Mouse (Mus musculus) forebrain, embryonic 14.5 days (tissue): Measurements from ENCODE around the gene Wdr95. TPM values are rescaled to one million over a fixed set of nuclear protein-coding genes. Genes with fewer than 3 reads are reported as not detected.
"Not testable (repeated sequence)": the region's sequence is repeated elsewhere in the genome, so short reads cannot be mapped to it uniquely, and the experiment has no call there.

Experiments
- ATAC-seq: fragments of 200-750 bp; cut with Nextera tagmentation; 2 replicates; pipeline ENCODE4 v1.8.0; 2017; ENCODE audit warnings: mild to moderate bottlenecking, moderate library complexity
- DNase-seq: peaks from one replicate; pipeline ENCODE4 v3.0.0-alpha.2; 2015; ENCODE audit warnings: low spot score
- H3K27ac ChIP-seq: fragments of 300-500 bp; sonication (generic); 2 replicates; pipeline ENCODE4 v1.5.1; 2014; ENCODE audit warnings: low read depth, mild to moderate bottlenecking, control low read depth, low read length, moderate library complexity
- H3K27me3 ChIP-seq: fragments of 300-500 bp; sonication (generic); replicated peaks from 2 replicates; pipeline ENCODE4 v1.6.1; 2014; ENCODE audit warnings: low read length, control low read depth, mixed read lengths; ENCODE audit not compliant: control insufficient read depth, insufficient read depth
- H3K36me3 ChIP-seq: fragments of 300-500 bp; sonication (generic); 2 replicates; pipeline ENCODE4 v1.6.1; 2014; ENCODE audit warnings: low read length, control low read depth; ENCODE audit not compliant: control insufficient read depth, insufficient read depth
- H3K4me1 ChIP-seq: fragments of 300-500 bp; sonication (generic); 2 replicates; pipeline ENCODE4 v1.6.1; 2014; ENCODE audit warnings: antibody characterized with exemption, low read length, control low read depth; ENCODE audit not compliant: control insufficient read depth, insufficient read depth
- H3K4me2 ChIP-seq: fragments of 300-500 bp; sonication (generic); 2 replicates; pipeline ENCODE4 v1.6.1; 2014; ENCODE audit warnings: mild to moderate bottlenecking, control low read depth, low read length
- H3K4me3 ChIP-seq: fragments of 300-500 bp; sonication (generic); 2 replicates; pipeline ENCODE4 v1.5.1; 2014; ENCODE audit warnings: low read depth, low read length, control low read depth
- H3K9ac ChIP-seq: fragments of 300-500 bp; sonication (generic); 2 replicates; pipeline ENCODE4 v1.6.1; 2014; ENCODE audit warnings: mild to moderate bottlenecking, low read length, control low read depth, moderate library complexity
- H3K9me3 ChIP-seq: fragments of 300-500 bp; sonication (generic); replicated peaks from 2 replicates; pipeline ENCODE4 v1.6.1; 2016; ENCODE audit warnings: low read length, control low read depth, mixed read lengths; ENCODE audit not compliant: control insufficient read depth
- WGBS: fragments of 180-500 bp; shearing (Covaris S2); extraction: QIAGEN DNeasy Blood & Tissue Kit; methylation state at CpG from one replicate; pipeline ENCODE4 v1.1.7; 2014; 5-methylcytosine and 5-hydroxymethylcytosine counted together
- polyA plus RNA-seq: library from polyadenylated mRNA; unstranded; fragments of >200 nt; fragmentation: Nextera tagmentation; extraction: Ambion mirVana; gene quantifications from 2 replicates; pipeline ENCODE4 v1.2.1, GENCODE M21; 2014

The Wdr95 gene
- polyA plus RNA-seq, 1 experiment from 2014 or later: 0.69 TPM

GRCm38 (mm10) chr5:149525055-149525785 is 3.3 kb upstream of the Wdr95 start:
- Histone ChIP-seq H3K27me3 (no peaks in the 10 kb centered on the region), H3K4me2 (peak overlapping the region; percentile 37; the same call in 1 of the 2 replicates), H3K9me3 (no peaks in the 10 kb centered on the region), H3K4me1 (peaks cover 46% of the 10 kb centered on the region), H3K9ac (peak overlapping the region; percentile 38; the same call in 1 of the 2 replicates), H3K4me3 (no peak overlapping the region), H3K36me3 (no peaks in the 10 kb centered on the region), H3K27ac (peak overlapping the region; percentile 92; the same call in 1 of the 2 replicates)
- DNase-seq (peak; percentile 59), ATAC-seq (no peak)
- 46% methylated on average over 6 of the region's 6 CpGs for WGBS

DNA sequence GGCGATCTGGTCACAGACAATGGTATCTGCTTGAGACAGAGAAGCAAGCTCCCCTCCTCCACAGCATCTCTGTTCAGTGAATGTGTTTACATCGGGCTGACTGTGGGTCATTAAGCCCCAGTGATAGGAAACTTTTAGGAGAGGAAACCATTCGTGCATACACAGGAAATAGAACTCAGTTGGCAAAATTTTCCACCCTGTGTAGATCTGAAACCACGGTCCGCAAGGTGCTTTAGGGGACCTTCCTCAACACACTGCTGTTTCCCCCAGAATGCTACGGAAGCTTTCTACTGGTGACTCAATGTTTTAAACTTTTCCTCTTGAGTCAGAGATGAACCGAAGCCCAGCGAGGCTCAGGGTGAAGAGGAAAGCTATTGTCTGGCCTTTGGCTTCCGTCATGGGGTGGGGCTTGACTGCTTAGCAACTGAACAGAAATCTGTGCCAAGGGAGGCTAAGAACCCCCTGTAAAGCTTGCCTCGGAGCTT is 2.0 kb upstream of the Wdr95 start:
- no peak for ATAC-seq
- Histone ChIP-seq H3K9me3 (no peaks in the 10 kb centered on the region), H3K36me3 (no peaks in the 10 kb centered on the region), H3K27me3 (no peaks in the 10 kb centered on the region), H3K27ac (peak overlapping the region; percentile 65), H3K4me1 (peaks cover 44% of the 10 kb centered on the region), H3K4me3 (no peak overlapping the region), H3K4me2 (peak overlapping the region; percentile 4; the same call in 1 of the 2 replicates), H3K9ac (no peak overlapping the region)
- peak; percentile 87 for DNase-seq
- 30% methylated on average over 10 of the region's 10 CpGs for WGBS

DNA sequence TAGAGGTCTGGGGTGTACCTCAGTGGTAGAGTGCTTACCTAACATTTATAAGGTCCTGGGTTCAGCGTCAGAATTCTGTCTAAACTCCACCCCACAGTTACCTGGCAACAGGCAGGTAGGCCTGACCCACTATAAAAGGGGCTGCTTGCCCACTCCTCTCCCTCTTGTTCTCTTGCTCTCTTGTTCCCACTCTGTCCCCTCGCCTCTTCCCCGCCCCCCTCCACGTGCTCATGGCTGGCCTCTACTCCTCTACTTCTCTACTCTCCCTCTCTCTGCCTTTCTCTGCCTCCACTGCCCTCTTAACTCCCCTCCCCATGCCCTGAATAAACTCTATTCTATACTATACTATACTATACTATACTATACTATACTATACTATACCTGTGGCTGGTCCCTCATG is 1.2 kb upstream of the Wdr95 start:
- H3K9ac ChIP-seq, H3K36me3 ChIP-seq, H3K27me3 ChIP-seq, H3K4me3 ChIP-seq, H3K9me3 ChIP-seq, ATAC-seq, H3K4me2 ChIP-seq, DNase-seq: not testable (repeated sequence)
- Histone ChIP-seq H3K27ac (peak overlapping the region; percentile 65; the same call in 1 of the 2 replicates), H3K4me1 (peaks cover 43% of the 10 kb centered on the region)
- WGBS: 46% methylated on average over 4 of the region's 4 CpGs

- Histone ChIP-seq H3K9me3 (no peaks in the 10 kb centered on the region), H3K36me3 (no peaks in the 10 kb centered on the region), H3K4me1 (peaks cover 23% of the 10 kb centered on the region), H3K4me2 (no peak overlapping the region), H3K27me3 (no peaks in the 10 kb centered on the region), H3K9ac (no peak overlapping the region), H3K4me3 (no peak overlapping the region), H3K27ac (no peak overlapping the region)
- no peak for ATAC-seq
- 92% methylated on average over 2 of the region's 2 CpGs for WGBS
- no peak for DNase-seq
Measured at GRCm38 (mm10) chr5:149533847-149534246, 5.4 kb downstream of the Wdr95 start.

DNA sequence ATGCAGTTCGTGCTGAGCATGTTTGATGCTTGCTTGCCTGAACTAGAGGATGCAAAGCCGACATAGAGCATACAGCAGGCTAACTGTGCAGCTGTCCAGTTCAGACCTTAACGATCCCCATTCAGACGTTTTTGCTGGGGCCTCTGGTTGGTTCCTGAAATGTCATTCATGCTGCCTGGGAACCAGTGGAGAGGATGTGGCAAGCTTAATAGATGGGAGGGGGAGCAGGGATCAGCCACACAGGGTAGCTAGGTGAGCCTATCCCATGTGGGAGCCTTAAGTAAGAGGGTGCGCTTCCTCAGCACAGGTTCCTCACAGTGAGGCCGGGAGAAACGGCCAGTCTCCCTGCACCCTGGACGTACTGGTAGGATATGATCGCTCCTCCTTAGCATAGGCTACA is 7.5 kb downstream of the Wdr95 start:
- Histone ChIP-seq H3K9me3 (no peaks in the 10 kb centered on the region), H3K9ac (no peak overlapping the region; the same call in 1 of the 2 replicates), H3K27ac (no peak overlapping the region), H3K27me3 (no peaks in the 10 kb centered on the region), H3K36me3 (no peaks in the 10 kb centered on the region), H3K4me1 (peaks cover 13% of the 10 kb centered on the region), H3K4me3 (no peak overlapping the region), H3K4me2 (no peak overlapping the region)
- ATAC-seq (no peak), DNase-seq (no peak)
- 54% methylated on average over 9 of the region's 9 CpGs for WGBS

- Histone ChIP-seq H3K9me3 (no peaks in the 10 kb centered on the region), H3K4me2 (peak overlapping the region; percentile 41), H3K9ac (peak overlapping the region; percentile 46), H3K36me3 (no peaks in the 10 kb centered on the region), H3K4me3 (peak overlapping the region; percentile 10; the same call in 1 of the 2 replicates), H3K27ac (peak overlapping the region; percentile 15; the same call in 1 of the 2 replicates), H3K27me3 (no peaks in the 10 kb centered on the region), H3K4me1 (peaks cover 13% of the 10 kb centered on the region)
- WGBS: 29% methylated on average over 16 of the region's 16 CpGs
- DNase-seq (peak; percentile 77), ATAC-seq (peak; percentile 81)
Measured at GRCm38 (mm10) chr5:149537796-149538511, 9.5 kb downstream of the Wdr95 start.

DNA sequence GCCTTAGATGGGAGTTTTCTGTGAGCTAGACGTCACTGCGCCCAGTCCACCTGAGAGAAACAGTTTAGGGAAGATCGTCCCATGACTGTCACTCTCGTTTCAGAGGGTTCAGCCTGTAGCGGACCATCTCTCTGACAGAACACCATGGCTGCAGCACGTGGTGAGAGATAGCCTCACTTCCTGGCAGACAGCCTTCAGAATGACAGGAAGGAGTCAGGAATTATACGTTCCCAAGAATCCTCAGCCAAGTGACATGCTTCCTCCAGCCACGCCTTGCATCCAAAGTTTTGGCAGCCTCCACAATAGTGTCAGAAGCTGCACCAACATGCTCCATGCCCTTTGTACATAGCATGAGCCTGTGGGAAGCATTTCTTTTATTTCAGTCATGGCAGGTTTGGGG is 10.1 kb downstream of the Wdr95 start:
- no peaks in the 10 kb centered on the region for H3K9me3 ChIP-seq
- no peaks in the 10 kb centered on the region for H3K36me3 ChIP-seq
- H3K4me2 ChIP-seq: peak overlapping the region; percentile 41; the same call in 1 of the 2 replicates
- H3K4me1 ChIP-seq: peaks cover 13% of the 10 kb centered on the region
- 68% methylated on average over 8 of the region's 8 CpGs for WGBS
- H3K27me3 ChIP-seq: no peaks in the 10 kb centered on the region
- ATAC-seq (peak; percentile 37), DNase-seq (no peak)
- no peak overlapping the region for H3K4me3 ChIP-seq
- H3K9ac ChIP-seq: no peak overlapping the region
- 0 out of 2 replicates have a peak overlapping the region, but pooled peaks have one; percentile 11 for H3K27ac ChIP-seq

DNA sequence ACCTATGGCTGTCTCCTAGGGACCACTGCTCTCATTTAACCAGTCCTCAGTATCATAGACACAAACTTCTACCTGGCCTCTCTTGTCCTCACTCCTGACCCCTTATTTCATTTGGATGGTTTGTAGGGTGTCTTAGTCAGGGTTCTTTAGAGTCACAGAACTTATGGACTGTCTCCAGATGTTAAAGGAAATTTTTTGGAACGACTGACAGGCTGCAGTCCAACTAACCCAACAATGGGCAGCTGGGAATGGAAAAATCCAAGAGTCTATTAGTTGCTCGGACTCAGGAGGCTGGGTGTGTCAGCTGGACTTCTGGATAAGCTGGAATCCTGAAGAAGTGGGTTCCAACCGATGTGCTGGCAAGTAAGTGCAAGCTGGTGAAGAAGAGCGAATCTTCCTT is 10.6 kb downstream of the Wdr95 start:
- Histone ChIP-seq H3K4me3 (no peak overlapping the region), H3K9me3 (no peaks in the 10 kb centered on the region), H3K4me1 (peaks cover 13% of the 10 kb centered on the region), H3K36me3 (no peaks in the 10 kb centered on the region), H3K27me3 (no peaks in the 10 kb centered on the region), H3K4me2 (no peak overlapping the region), H3K9ac (no peak overlapping the region), H3K27ac (no peak overlapping the region)
- no peak for ATAC-seq
- WGBS: 82% methylated on average over 4 of the region's 4 CpGs
- DNase-seq: no peak
